Mouse (Mus musculus) urinary bladder, postnatal 10 days (tissue): ENCODE data around the gene Kif26b.

ENCODE experiments used
- DNase-seq: peaks from one replicate; pipeline ENCODE4 v3.0.0; 2022; ENCODE audit warnings: low spot score

The Kif26b gene

DNA sequence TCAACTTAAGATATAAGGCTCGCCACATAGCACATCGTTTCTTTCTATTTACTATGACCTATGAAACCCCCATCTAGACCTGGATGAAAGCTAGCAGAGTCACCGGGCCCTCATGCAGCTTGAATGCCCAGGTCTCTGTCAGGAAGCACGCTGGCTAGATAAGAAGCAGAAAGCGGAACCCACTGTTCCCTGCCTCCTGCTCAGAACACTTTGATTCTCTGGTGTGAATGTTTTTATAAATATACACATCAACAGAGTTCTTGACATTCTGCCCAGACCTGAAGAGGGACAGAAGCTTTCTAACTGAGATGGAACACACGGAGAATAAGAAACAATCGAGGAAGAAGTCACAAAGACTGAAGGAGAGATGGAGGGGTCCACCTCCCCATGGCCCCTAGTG, 311.4 kb downstream of the Kif26b start:
- DNase-seq: no peak

DNA sequence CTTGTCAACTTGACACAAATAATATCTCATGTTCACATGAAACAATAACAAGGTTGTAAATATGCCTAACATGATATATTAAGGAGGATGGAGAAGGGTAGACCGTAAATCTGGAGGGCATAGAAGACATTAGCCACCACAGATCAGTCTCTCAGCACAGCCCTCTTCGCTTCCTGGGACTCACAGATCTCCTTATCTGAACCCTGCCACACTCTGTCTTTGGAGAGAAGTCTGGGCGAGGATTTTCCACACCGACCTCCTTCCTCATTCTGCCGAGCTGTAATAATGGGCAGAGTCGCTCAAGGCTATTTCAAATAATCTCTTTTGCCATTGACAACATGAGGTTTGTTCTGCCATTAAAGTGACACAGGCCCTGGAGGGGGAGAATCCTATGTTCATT, 315.9 kb downstream of the Kif26b start:
- DNase-seq: no peak

DNA sequence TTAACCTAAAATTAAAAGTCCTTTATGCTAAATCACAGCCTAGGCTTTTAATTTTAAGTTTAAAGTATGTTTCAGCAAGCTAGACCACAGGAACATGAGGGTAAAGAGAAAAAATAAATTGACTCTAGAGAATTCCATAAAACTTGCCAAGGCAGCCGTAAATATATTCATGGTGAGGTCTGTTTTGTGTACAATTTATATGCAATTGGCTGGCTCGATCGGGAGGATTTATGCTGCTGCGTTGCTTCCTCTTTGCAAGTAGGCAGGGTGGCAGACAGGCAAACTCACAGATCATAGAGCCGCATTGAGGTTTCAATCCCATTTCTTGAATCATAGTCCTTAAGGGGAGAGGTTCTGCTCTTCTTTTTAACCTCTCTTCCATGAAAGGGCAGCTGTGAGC, 318.6 kb downstream of the Kif26b start:
- no peak for DNase-seq

DNA sequence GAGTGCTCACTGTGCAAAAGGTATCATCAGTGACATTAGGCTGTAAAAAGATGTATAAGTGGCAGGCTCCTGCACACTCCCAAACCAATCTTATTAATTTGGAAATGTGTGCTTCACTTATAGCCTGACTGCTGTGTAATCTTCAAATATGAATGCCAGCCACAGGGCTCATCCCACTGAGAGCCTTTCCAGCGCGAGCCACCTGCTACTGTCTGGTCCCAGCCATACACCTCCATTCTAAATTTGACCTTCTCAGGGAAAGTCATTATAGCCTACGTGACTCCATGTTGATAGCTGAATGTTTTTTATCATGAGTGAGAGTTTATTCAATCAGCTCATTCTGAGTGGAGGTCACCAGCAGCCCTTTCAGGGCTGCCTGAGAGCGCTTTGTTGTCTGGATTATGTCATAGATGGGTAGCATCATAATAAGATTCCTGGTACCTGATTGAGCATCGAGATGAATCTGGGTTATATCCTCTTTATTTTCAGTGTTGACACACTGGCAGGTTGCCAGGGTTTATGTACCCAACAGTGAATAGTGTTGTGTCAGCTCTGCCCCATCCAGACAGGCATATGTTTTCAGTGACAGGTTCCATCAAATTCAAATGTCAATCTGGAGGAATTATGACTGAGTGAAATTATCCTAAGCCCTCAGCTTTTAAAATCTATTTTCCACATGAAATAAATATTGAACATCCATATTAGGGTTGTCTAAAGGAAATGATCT, 319.6 kb downstream of the Kif26b start:
- DNase-seq: no peak

DNA sequence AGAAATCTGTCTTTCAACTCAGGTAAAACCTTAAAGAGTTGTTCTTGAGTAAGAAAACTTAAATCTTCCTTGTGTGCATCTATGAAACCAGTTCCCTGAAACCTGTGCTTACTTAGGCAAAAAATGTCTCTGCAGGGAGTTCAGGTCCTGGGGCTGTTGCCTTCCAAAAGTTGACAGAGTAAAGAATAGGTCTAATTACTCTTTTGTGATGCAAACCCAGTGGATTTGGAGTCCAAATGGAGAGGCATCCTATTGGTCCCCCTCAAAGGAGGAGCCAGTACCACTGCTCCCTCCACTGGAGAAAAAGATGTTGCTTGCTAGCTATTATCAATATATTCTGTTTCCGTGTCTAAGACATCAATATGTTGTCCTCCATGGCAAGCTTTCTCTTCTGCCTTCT, 321.6 kb downstream of the Kif26b start:
- DNase-seq: no peak

DNA sequence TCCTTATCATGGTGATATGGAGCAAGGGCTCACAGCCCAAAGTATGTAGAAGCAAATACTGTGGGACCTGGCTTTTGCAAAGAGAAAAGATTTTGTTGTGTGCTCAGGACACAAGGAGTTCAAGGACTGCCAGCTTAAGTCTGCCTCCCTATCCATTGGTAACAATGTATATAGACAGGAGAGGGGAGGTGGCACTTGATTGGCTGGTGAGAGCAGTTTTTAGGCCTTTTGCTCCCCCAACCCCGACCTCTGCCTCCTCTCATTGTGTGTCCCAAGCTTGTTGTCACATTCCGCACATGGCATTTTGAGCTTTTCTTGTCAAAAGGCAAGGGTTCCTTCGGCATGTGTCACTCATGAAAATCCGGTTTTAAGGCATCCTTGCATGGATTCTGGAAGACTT, 326.0 kb downstream of the Kif26b start:
- DNase-seq: no peak

DNA sequence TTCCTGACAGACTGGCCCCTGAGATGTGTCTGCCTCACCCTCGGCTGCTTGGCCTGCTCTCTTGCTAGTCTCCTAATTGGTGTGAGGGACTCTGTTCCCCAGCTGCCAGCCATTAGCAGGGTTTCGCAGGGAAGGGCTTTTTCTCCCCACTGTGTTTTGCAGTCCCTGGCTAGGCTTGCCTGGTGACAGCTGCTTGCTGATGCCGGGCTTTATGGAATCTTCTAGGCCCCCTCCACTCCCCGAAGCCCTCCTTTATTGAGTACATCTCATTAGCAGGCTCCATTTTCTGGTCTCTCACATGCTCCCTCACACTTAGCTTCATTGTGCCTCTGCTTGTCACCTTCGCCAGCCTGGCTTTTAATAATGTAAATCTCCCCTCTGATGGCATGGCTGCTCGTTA, 327.0 kb downstream of the Kif26b start:
- no peak for DNase-seq

DNA sequence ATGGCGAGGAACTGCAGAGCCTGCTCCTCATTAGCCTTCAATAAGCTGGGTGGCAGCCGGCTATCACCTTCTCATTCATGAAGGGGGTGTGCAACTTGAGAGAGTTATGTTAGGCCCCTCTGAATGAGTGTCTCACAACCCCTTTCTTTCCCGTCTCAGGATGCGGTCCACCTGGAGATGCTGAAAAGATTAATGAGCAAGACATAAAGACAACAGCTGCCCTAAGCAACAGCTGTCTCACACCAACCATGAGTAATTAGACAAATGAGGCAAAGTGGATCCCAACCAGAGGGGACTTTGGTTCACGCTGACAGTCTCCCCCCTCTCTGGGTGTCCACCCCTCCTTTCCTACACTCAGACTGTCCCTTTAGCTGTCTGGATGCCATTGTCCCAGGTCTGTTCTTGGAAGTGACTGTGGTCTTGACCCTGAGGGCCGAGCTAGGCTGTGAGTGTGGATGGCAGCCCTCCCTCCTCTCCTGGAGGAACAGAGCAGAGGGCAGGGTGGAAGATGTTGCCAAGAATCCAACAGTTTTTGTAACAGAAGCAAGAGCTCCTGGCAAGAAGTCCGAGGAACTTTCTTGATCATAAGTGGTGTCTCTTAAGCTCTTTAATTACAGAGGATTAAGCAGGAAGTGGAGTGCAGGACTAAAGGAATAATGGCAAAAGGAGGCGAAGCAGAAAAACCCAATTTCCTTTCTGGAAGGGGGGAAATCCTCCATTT, 331.9 kb downstream of the Kif26b start:
- no peak for DNase-seq

DNA sequence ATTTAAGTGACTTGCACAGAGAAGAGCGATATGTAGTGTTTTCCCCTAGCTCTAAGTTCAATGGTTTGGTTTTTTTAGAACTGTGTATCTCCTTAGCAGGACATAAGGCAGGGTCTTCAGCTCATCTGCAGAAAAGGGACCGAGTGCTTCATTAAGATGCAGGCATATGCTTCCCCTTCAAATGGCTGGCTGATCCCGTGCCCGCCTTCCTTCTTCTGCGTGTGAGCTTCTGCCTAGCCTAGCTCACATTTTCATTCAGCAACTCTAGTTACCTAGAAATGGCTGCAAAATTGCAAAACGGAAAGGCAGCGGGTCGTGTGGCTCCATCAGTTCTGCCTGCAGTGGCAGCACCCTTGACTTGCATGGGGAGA, 332.5 kb downstream of the Kif26b start:
- no peak for DNase-seq

DNA sequence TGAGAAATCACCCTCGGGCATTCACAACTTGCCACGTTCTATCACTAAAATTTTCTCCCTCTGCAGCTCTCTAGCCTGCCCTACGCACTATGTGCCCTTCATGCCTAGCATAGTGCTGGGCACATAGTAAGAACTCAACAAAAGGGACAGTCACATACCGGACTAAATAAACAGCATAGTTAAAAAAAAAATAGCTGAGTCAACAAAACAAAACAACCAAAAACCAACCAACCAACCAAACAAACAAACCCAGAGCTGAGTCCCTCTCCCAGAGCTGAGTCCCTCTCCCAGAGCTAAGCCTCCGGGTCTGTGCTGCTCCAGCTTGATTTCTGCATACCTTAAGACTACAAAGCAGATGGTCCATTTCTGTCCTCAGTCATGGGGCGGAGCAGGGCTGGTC, 334.8 kb downstream of the Kif26b start:
- no peak for DNase-seq

DNA sequence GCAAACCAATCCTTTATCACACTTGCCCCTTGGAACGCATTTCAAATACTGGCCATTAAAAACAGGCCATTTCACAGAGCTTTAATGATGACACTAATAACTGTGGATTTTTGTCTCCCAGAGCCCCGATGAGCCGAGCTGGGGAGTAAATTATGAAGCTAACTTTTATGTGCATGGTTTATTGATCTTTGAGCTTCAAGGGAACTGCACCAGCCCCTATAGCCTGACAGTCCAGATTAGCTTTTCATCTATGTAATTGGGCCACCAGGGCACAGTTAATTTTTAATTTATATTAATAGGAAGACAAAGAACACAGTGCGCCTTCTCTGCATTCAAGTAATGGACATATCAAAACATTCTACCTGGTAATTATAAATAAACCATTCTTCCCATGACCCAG, 335.4 kb downstream of the Kif26b start:
- no peak for DNase-seq

DNA sequence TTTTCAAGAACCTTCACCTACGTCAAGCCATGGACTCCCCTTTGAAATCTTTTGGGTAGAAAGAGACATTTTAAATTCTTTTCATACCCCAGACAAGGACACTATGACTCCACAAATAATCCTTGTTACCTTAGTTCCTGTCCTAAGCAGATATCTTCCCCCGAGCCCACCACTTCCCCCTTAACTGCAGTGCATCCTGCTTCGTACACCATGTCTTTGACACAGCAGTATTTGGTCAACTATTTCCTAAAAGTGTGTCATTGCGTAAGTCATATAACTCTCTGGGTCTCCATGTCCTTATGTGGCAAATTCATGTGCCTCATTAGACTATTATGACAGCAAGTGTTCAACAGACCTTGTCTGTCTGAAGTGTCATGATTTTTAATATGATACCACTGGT, 337.8 kb downstream of the Kif26b start:
- no peak for DNase-seq

DNA sequence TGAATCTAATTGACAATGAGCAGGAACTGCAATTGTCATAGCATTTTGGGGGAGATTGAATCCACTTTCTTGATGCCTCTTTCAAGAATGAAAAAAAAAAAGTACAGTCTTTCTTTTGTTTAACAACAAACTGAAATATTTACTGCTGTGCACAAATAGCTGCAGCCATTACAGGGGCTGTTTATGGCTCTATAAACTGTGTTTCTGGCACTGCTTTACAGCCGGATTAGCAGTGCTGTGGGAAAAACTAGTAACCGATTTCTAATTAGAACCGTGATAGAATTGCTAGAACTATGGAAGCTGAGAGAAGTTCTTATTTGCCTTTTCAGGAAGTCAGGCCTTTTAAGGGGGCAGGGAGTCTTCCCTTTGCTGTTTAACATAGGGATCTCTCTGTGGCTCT, 342.1 kb downstream of the Kif26b start:
- no peak for DNase-seq

DNA sequence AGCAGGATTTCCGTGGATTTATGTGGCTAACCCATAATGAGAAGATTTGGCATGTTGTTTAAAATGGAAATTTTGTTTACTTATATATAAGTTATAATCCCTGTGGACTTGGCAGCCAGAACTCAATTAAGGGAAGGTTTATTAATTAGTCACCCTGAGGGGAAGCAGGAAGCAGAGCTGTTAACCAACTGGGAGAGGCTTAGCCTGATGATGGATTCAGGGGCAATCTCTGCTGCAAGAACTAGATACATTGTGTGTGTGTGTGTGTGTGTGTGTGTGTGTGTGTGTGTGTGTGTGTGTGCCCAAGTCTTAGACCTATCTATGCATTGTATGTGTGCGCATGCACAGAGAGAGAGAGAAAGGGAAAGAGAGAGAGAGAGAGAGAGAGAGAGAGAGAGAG, 348.0 kb downstream of the Kif26b start:
- no peak for DNase-seq

DNA sequence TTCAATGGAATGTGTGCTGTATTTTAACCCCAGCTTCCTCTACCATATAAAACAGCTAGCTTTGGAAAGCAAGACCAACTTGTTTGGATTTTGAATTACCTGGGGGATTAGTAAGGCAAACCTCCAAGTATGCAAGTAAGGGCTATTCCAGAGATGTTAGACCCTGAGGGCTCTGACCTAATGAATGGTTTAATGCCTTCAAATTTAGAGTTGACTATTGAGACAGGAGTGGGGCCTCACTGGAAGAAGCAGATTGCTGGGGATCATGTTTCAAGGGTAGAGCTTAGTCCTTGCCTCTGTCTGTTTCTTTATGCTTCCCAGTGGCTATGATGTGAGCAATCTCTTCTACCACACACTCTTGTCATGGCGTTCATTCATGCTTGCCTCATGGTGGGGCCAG, 349.8 kb downstream of the Kif26b start:
- no peak for DNase-seq

DNA sequence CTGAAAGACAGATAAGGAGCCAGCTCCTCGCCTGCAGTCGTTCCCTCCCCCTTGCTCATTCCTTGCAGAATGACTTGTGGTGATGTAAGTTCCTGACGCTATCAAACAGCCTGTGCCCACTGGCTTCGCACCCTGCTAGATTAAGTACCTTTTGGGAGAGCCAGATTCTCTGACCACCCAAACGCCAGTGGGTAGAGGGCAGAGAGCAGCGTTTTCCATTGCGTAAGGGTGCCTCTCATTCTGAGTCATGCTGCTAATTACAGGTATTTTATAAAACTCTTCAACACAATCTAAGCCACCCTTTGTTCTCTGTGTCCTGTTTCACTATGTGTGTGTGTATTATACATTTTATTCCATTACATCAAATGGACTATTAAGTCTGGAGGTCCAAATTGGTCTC, 352.0 kb downstream of the Kif26b start:
- DNase-seq: no peak

DNA sequence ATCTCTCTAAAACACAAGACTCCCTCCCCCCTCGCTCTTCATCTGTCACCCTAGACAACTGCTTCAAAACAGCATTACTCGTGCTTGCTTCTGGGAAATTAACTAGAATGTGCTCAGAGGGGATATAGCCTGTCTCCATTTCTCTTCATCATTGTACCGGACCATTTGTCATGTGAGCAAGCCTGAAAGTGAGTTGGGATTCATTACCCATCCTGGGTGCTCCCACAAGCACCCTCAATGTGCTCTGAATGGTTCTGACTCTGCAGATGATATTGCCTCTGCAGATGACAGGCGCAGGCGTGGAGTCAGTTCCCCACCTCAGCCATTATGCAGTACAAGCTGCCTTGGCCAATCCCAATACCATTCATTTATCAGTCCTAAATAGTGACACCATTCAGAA, 357.7 kb downstream of the Kif26b start:
- DNase-seq: no peak

DNA sequence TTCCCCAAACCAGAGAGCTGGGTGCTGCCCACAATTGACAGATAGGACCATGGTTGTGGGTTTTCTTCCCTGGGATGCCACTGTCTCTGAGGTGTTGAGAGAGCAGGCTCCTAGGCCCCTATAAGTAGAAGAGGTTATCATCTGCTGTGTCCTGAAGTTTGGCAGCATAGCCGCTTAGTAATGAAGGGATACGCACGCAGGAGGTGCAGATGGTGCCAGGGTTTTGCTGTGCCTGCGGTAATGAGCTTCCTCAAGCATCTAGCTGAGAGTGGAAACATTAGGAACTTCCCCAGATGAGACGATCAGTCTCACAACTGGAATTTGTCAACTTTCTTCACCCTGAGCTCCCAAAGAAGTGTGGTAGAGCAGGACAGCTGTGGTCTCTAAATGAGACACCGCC, 363.5 kb downstream of the Kif26b start:
- no peak for DNase-seq

DNA sequence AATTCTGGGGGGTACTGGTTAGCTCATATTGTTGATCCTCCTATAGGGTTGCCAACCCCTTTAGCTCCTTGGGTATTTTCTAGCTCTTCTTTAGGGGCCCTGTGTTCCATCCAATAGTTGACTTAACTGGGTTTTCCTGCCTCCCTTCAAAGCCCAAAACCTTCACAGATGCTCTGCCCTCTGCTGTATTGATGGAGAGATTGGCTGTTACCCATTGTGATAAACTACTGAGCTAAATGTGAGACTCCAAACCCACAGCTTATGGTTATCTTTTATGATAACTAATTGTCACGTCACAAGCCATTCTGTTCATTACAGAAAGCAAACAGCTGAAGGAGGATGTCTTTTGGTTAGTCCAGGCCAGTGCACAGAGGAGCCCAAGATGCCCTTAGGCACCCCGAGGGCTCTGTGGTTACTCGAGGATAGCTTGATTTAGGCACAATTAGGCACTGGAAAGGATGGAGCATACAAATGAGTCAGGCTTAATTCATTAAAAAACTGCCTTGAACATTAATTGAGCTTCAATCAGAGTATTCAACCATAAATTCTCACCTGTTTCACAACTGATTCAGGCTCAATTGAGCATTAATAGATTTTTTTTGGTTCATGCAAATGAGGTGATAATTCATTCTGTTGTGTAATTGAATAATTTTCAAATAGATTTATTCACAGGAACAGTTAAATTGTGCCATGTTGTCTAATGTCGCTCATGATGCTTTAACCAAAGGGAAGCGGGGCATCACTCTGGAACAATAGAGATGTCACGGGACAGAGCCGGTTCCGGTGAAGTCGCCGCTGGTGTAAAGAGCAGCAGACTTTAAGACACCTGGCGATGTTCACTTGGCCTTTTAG, 364.5 kb downstream of the Kif26b start:
- DNase-seq: no peak

DNA sequence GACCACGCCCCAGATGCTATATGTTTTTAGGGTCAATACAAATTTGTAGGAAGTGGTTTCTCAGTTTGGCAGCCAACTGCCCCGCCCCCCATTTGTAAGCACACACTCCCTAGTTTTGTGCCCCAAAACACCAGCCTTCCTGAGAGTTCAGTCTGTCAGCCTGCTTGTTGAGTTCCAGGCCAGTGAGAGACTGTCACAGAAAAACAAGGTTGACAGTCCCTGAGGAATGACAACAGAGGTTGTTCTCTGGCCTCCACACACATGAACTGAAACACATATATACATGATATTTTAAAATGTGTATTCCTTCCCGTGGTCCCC, 365.1 kb downstream of the Kif26b start:
- no peak for DNase-seq

DNA sequence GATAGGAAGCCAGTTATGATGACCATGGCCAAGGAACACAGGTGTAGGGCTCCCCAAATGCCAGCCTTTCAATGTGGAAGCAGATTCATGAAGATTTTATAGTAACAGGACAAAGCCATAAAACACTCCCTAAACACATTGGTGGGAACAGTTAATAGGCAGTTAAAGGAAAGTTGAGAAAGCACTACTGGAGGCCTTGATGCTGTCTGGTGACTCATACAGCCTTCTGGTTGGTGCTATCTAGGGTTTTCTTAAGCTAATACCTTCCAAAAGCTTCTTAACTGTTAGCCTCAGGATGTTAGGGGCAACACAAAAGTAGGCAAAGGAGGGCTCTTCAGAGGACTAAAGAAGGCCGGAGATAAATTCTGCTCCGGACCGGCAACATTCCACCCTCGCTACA, 366.7 kb downstream of the Kif26b start:
- no peak for DNase-seq

DNA sequence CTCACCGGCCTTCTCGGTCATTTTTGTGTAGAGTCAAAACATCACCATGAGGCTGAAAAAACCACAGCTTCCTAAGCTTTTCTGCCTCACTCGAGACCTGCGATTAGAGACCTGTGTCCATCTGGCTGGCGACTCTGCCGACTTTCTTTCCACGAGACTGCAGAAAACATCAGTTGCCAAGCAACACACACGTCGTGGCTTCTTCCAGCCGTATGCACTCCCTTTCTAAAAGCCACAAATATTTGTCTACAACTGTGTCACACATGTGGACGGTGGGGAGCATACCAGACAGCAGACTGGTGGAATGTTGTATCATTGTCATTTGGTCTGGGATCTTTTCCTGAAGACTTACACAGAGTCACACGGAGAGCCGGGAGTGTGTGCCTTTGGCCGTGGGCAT, 382.0 kb downstream of the Kif26b start:
- no peak for DNase-seq
